Mouse (Mus musculus): ENCODE results near the gene Fam161b.

DNA sequence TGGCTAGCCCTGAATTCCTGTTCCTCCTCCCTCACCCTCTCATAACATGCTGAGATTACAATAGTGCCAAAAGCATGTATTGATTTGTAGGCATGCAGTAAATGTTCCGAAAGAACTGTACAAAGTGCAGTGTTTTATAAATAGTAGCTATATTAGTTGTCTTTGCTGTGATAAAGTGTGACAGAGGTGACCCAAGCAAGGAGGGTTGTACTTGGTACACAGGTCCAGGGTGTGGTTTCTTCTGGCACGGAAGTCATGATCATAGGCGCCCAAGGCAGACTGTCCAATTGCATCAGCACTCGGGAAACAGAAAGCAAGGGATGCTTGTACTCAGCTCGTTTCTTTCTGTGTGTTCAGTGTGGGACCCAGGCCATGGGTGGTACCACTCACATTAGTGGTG, 57.5 kb downstream of the Fam161b start:
- TF ChIP-seq EP300 (IDR thresholded peaks at IDR 0.05; ENCODE audit: low read depth) (no peak), CTCF (IDR thresholded peaks at IDR 0.05; ENCODE audit: low read depth) (no peak)
